Mouse (Mus musculus) bone marrow, adult 2 months (tissue): ENCODE measurements at regions not wholly inside any gene's neighbourhood (a gene's known extent, or its start where the extent isn't known, plus 50 kb on each side); places are given as distances from the start of the nearest gene placed in this dataset.

Source experiments
- H3K27ac ChIP-seq: fragments of 200-500 bp; 2 replicates; pipeline ENCODE4 v1.5.1; 2012; ENCODE audit warnings: low read depth, mild to moderate bottlenecking, control low read depth, inconsistent platforms, low read length; ENCODE audit not compliant: control insufficient read depth, poor library complexity, insufficient read depth
- H3K4me1 ChIP-seq: fragments of 200-500 bp; 2 replicates; pipeline ENCODE4 v1.6.1; 2011; ENCODE audit warnings: low read length; ENCODE audit not compliant: control insufficient read depth, insufficient read depth
- H3K4me3 ChIP-seq: fragments of 200-500 bp; replicated peaks from 2 replicates; pipeline ENCODE3; 2011; ENCODE audit warnings: mild to moderate bottlenecking, low read depth, low read length, control low read depth; ENCODE audit not compliant: control insufficient read depth
- CTCF ChIP-seq: fragments of 200-500 bp; IDR thresholded peaks from 2 replicates; pipeline ENCODE4 v1.5.1; 2011; ENCODE audit warnings: low read length, control low read depth; ENCODE audit not compliant: control insufficient read depth, insufficient read depth
- POLR2A ChIP-seq: fragments of 200-500 bp; IDR thresholded peaks from 2 replicates; pipeline ENCODE4 v1.6.1; 2011; ENCODE audit warnings: low read depth, mild to moderate bottlenecking, control low read depth, low read length, borderline replicate concordance; ENCODE audit not compliant: control insufficient read depth
- WGBS: fragments of 180-500 bp; shearing (Covaris S2); methylation state at CpG from one replicate; pipeline ENCODE4 v1.1.7; 2018; 5-methylcytosine and 5-hydroxymethylcytosine counted together

- no peak for TF ChIP-seq POLR2A
- TF ChIP-seq CTCF = no peak
- H3K27ac ChIP-seq = no peak overlapping the region
- no peak overlapping the region for H3K4me3 ChIP-seq
- 83% methylated on average over 3 of the region's 3 CpGs for WGBS
- no peaks in the 10 kb centered on the region for H3K4me1 ChIP-seq
These were observed 624.3 kb upstream of the Nrp1 start for GRCm38 (mm10) chr8:127734059-127734458.

DNA sequence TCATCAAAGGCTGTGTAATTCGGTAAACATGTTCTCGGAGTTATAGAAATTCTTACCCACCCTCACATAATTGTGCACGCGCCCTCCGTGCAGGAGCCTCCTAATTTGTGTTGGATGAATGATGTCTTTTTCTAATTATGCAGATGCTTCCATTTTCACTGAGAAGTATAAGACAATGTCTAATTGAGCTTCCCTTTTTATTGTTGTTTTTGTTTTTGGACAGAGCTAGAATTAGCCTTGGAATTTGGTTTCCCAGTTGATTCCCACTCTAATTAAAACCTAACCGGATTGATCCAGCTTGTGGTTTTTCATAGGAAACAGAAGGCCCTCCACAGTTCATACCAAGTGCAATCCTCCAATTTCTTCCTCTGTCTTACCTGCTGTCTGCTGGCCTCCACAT lies 616.2 kb upstream of the Nrp1 start:
- 90% methylated on average over 6 of the region's 6 CpGs for WGBS
- Histone ChIP-seq H3K27ac (no peak overlapping the region), H3K4me1 (no peaks in the 10 kb centered on the region), H3K4me3 (no peak overlapping the region)
- TF ChIP-seq CTCF (no peak), POLR2A (no peak)

DNA sequence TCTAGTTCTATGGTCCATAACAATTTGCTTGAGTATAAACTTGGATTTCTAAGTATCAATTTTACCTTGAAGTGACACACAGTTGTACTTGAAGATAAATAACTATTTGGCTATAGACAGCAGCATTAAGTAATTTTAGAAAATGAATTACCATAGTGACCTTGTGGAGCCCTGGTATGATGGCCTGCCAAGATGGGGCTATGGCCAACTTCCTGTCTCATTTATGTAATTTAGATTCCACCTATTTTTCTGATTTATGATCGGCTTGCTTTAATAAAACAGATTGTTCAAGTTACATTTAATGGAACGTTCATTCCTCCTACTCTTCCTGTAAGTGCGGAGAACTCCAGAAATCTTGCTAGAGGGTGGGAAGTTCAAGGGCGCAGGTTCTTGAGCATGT lies 613.2 kb upstream of the Nrp1 start:
- TF ChIP-seq CTCF (no peak), POLR2A (no peak)
- H3K4me1 ChIP-seq = no peaks in the 10 kb centered on the region; the same call in 1 of the 2 replicates
- 90% methylated on average over 4 of the region's 4 CpGs for WGBS
- H3K27ac ChIP-seq = no peak overlapping the region
- H3K4me3 ChIP-seq = no peak overlapping the region

- WGBS = 8% methylated on average over 8 of the region's 8 CpGs
- Histone ChIP-seq H3K27ac (no peak overlapping the region), H3K4me3 (no peak overlapping the region), H3K4me1 (no peaks in the 10 kb centered on the region; the same call in 1 of the 2 replicates)
- TF ChIP-seq POLR2A (no peak), CTCF (no peak)
These were observed 611.9 kb upstream of the Nrp1 start for GRCm38 (mm10) chr8:127746456-127746855.

GRCm38 (mm10) chr8:127752871-127753270 lies 605.5 kb upstream of the Nrp1 start:
- Histone ChIP-seq H3K27ac (no peak overlapping the region), H3K4me1 (no peaks in the 10 kb centered on the region; the same call in 1 of the 2 replicates), H3K4me3 (no peak overlapping the region)
- 0 out of 2 replicates have a peak, but pooled peaks have one; percentile 8 for TF ChIP-seq CTCF
- TF ChIP-seq POLR2A = no peak
- WGBS = 62% methylated on average over 5 of the region's 5 CpGs

- WGBS = 84% methylated on average over 5 of the region's 5 CpGs
- no peak overlapping the region for H3K27ac ChIP-seq
- TF ChIP-seq CTCF (no peak), POLR2A (no peak)
- H3K4me1 ChIP-seq = no peaks in the 10 kb centered on the region
- no peak overlapping the region for H3K4me3 ChIP-seq
These were observed 604.4 kb upstream of the Nrp1 start for GRCm38 (mm10) chr8:127753793-127754565.

DNA sequence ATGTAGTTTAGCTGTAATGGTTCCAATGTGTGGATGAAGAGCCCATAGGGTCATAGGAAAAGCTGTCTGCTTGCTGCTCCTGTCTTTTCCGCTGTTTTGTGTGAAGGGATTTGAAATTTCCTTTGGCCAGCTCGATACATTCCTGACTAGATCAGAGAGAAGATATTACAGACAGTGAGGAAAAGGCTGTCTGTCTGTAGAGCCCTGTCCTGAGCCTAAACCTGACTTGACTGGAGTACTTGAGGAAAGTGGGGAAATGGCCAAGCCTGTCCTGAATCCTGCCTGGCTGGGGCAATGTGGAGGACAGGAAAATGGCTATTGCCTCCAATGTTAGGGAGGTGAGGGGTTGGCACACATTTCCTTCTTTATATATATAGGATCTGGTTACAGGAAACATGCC lies 601.0 kb upstream of the Nrp1 start:
- no peak for TF ChIP-seq POLR2A
- TF ChIP-seq CTCF = no peak
- Histone ChIP-seq H3K4me1 (no peaks in the 10 kb centered on the region), H3K4me3 (no peak overlapping the region), H3K27ac (no peak overlapping the region)
- 75% methylated on average over 2 of the region's 2 CpGs for WGBS

- TF ChIP-seq POLR2A (no peak), CTCF (no peak)
- 88% methylated on average over 5 of the region's 5 CpGs for WGBS
- Histone ChIP-seq H3K4me3 (no peak overlapping the region), H3K27ac (no peak overlapping the region), H3K4me1 (no peaks in the 10 kb centered on the region)
These were observed 598.5 kb upstream of the Nrp1 start for GRCm38 (mm10) chr8:127759906-127760305.

DNA sequence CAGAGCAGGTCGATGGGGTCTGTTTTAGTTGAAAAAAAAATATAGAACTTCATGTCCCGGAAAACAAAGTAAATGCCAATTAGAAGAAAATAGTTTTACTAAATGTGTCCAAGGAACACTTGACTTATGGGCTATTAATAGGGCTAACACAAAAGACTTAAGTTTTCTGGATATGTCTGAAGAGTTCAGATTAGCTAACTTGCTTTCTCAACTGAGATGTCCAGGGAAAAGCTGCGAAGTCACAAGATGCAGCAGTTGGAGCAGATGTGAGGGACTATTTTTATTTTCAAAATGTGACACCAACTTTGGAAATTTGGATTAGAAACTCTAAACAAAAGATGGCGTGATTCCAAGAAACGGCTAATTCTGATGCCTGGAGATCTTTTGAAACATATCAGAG lies 593.2 kb upstream of the Nrp1 start:
- H3K4me1 ChIP-seq = no peaks in the 10 kb centered on the region
- H3K4me3 ChIP-seq = no peak overlapping the region
- WGBS = 80% methylated on average over 5 of the region's 5 CpGs
- no peak for TF ChIP-seq POLR2A
- TF ChIP-seq CTCF = no peak
- no peak overlapping the region for H3K27ac ChIP-seq
